In genomic region chr9:104104986-104105385, GRCm38 (mm10) we compare ENCODE assay signal across 19 mouse cellular contexts. TPM values are rescaled to one million over a fixed set of nuclear protein-coding genes. Genes with fewer than 3 reads are reported as not detected.
"Had no signal": no experiment of that assay in that cellular context is flagged by ENCODE, and none has a peak within 500 bp of the region (broad histone marks: within the 10 kb centered on the region; RNA-seq: fewer than 3 reads in every experiment).

No protein-coding gene starts in this region.

- DNase-seq: left cerebral cortex, postnatal 4 days; liver; liver, embryonic 13.5 days; liver, postnatal 0 days; lung, adult 18-20 months; lung, adult 2 months; lung, embryonic 14.5 days; lung, postnatal 10 days; lung, postnatal 14 days; lung, postnatal 36 days; lung, postnatal 4 days; midbrain, embryonic 14.5 days had no signal

- ATAC-seq: liver, embryonic 12.5 days; liver, postnatal 0 days; lung, postnatal 0 days; midbrain, embryonic 13.5 days; midbrain, embryonic 15.5 days; midbrain, embryonic 16.5 days had no signal

RNA-seq across cellular contexts. Expression of gene Ackr4, which starts 21.7 kb away (rescaled TPM):
- total RNA-seq: left cerebral cortex, adult 8-10 months; monocyte, adult 5-6 weeks had no signal
